Comparison of ENCODE assay signal across 24 mouse cellular contexts in genomic region chr10:65716914-65717610, GRCm38 (mm10).
"Had no signal": no experiment of that assay in that cellular context is flagged by ENCODE, and none has a peak within 500 bp of the region (broad histone marks: within the 10 kb centered on the region; RNA-seq: fewer than 3 reads in every experiment).

No protein-coding gene starts in this region.

- DNase-seq: forebrain, postnatal 0 days; gastrocnemius, adult 2 months; gastrocnemius, postnatal 10 days; gastrocnemius, postnatal 25 days; heart, adult 2 months; heart, postnatal 14 days; heart, postnatal 36 days; kidney, adult 18-20 months; kidney, adult 8-10 months; kidney, postnatal 10 days; kidney, postnatal 25 days; kidney, postnatal 4 days; liver had no signal

- H3K27ac ChIP-seq: gastrocnemius, adult 2 months; heart, adult 2 months; heart, embryonic 13.5 days; heart, embryonic 15.5 days; hindbrain, embryonic 12.5 days; hindbrain, embryonic 14.5 days; hindbrain, postnatal 0 days; layer of hippocampus, adult 2 months; left cerebral cortex, adult 2 months; limb, embryonic 10.5 days; limb, embryonic 12.5 days had no signal

- H3K9ac ChIP-seq: forebrain, postnatal 0 days; heart, embryonic 13.5 days; heart, embryonic 15.5 days; hindbrain, embryonic 12.5 days; hindbrain, embryonic 14.5 days; limb, embryonic 12.5 days had no signal

- H3K9me3 ChIP-seq: heart, embryonic 13.5 days; heart, embryonic 15.5 days; hindbrain, embryonic 12.5 days; limb, embryonic 10.5 days; limb, embryonic 12.5 days had no signal

- H3K27me3 ChIP-seq: heart, embryonic 13.5 days; heart, embryonic 15.5 days; hindbrain, embryonic 12.5 days; limb, embryonic 12.5 days had no signal

- H3K4me1 ChIP-seq: heart, embryonic 13.5 days; heart, embryonic 15.5 days; hindbrain, embryonic 12.5 days; limb, embryonic 10.5 days; limb, embryonic 12.5 days had no signal

- H3K36me3 ChIP-seq: heart, embryonic 13.5 days; heart, embryonic 15.5 days; hindbrain, embryonic 12.5 days; limb, embryonic 10.5 days; limb, embryonic 12.5 days had no signal

- H3K4me3 ChIP-seq: gastrocnemius, adult 2 months; heart, adult 2 months; heart, embryonic 13.5 days; heart, embryonic 15.5 days; hindbrain, embryonic 12.5 days; layer of hippocampus, adult 2 months; left cerebral cortex, adult 2 months; limb, embryonic 10.5 days; limb, embryonic 12.5 days had no signal

- H3K4me2 ChIP-seq: heart, embryonic 11.5 days; heart, embryonic 13.5 days; heart, embryonic 15.5 days; hindbrain, embryonic 12.5 days; hindbrain, embryonic 14.5 days; limb, embryonic 12.5 days; liver, embryonic 11.5 days had no signal

- ATAC-seq: forebrain, postnatal 0 days; hindbrain, postnatal 0 days had no signal
